Mouse (Mus musculus) adrenal gland, adult 2 months (tissue): Measurements from ENCODE around the gene Skap1. TPM values are rescaled to one million over a fixed set of nuclear protein-coding genes. Genes with fewer than 3 reads are reported as not detected.
A peak's percentile ranks its signal among the peaks of the same experiment; 100 is the strongest.

ENCODE experiments used
- DNase-seq: peaks from one replicate; pipeline ENCODE4 v3.0.0; 2021
- polyA plus RNA-seq: library from polyadenylated mRNA; depleted of rRNA; stranded (reverse); fragments of >200 nt; gene quantifications from 2 replicates; pipeline ENCODE4 v1.2.3, GENCODE M21; 2012
- total RNA-seq, 2 experiments: library from RNA; stranded (reverse); gene quantifications; 2 replicates each; pipeline ENCODE4 v1.2.3; 2021

The Skap1 gene
- total and polyA plus RNA-seq, 3 experiments = 2.9 to 6.5 (median 5.5) TPM

- DNase-seq = no peak
Measured at GRCm38 (mm10) chr11:96560229-96560628, 95.8 kb downstream of the Skap1 start.

DNA sequence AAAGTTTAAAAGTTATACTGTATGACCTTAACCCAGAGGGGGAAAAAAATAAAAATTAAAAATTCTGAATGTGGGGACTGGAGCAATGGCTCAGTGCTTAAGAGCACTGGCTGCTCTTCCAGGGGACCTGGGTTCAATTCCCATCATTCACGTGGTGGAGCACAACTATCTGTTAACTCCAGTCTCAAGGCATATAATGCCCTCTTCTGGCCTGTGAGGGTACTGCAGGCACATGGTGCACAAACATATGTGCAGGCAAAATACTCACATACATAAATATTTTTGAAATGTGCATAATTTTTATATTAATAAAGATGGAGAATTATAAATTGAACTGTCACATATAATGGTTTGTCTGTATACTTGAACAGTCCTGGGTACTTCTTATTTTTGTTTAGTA lies 99.7 kb downstream of the Skap1 start:
- no peak for DNase-seq

- DNase-seq = peak; percentile 20
Measured at GRCm38 (mm10) chr11:96572515-96572914, 108.1 kb downstream of the Skap1 start.

- no peak for DNase-seq
Measured at GRCm38 (mm10) chr11:96576491-96577427, 112.4 kb downstream of the Skap1 start.

- DNase-seq = peak; percentile 8
Measured at GRCm38 (mm10) chr11:96578551-96579283, 114.3 kb downstream of the Skap1 start.

DNA sequence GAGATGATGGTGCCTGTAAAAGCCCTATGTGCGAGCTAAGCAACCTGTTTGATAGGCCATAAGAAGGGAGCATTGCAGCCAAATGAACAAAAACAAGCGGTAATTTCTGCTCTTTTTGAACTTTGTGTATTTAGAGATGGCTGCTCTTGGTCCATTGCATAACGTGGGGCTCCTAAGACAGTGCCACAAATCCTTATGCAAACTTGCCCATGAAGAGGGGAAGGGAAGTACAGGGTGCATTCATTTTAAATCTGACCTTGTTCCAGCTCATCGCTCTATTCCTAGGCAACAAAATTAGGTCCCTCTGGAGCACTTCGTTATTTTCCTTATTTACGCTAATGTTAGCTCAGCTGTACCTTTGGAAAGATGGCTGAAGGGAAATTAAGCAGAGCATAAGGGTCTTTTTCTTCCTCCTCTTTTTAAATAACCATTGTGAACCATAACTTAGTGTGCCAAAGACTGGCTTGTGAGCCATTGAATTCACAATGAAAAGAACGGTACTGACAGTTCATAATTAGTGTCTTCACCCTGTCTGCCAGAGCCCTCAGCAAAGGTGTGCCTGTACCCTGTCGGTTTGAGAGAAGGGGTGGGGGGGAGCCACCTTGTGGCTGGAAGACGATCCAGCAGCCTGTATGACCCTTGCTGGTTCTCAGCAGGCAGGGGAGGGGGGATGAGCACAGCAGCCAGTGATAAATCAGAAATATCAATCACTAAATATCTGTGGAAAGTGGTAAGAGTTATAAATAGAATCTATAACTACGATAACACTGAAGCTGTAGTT lies 117.4 kb downstream of the Skap1 start:
- peak; percentile 54 for DNase-seq

DNA sequence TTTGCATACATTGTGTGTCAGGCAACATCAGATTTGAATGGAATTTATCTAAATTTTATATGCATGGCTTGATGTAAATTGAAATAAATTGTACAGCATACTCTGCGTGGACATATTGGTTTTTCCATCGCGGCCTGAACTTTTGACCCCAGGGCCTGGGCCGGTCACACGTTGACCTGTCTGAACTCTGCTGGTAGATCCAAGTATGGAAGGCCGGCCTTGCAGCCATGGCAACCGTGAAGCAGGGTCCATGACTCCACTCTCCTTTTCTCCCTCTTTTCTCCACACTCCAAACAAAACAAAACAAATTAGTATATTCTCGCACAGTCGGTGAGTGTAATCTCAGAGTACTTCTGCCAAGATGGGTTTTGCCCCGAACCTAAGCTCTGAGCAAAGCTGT lies 118.2 kb downstream of the Skap1 start:
- no peak for DNase-seq

- DNase-seq = no peak
Measured at GRCm38 (mm10) chr11:96589828-96590227, 125.4 kb downstream of the Skap1 start.

GRCm38 (mm10) chr11:96595890-96596289 lies 131.5 kb downstream of the Skap1 start:
- no peak for DNase-seq

DNA sequence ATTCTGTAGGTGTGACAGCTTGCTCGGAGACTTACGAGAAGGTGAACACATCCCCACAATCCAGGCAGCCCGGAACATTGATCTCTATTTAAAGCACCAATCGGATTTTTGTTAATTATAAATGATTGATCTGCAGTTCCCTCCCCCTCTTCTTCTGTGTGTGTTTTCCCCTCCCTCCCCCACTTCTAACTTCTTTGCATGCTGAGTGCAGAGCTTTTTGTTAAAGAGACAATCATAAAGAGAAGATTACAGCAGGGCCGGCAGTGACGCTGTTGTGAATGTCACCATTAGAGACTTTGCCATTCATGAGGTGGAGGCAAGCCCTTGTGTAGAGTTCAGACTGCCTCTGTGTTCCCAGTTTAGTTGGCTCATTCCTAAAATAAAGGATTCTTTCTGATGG lies 131.9 kb downstream of the Skap1 start:
- DNase-seq = no peak

GRCm38 (mm10) chr11:96602806-96603205 lies 138.4 kb downstream of the Skap1 start:
- no peak for DNase-seq

- no peak for DNase-seq
Measured at GRCm38 (mm10) chr11:96604306-96604705, 139.9 kb downstream of the Skap1 start.

GRCm38 (mm10) chr11:96604751-96605450 lies 140.5 kb downstream of the Skap1 start:
- DNase-seq = no peak

DNA sequence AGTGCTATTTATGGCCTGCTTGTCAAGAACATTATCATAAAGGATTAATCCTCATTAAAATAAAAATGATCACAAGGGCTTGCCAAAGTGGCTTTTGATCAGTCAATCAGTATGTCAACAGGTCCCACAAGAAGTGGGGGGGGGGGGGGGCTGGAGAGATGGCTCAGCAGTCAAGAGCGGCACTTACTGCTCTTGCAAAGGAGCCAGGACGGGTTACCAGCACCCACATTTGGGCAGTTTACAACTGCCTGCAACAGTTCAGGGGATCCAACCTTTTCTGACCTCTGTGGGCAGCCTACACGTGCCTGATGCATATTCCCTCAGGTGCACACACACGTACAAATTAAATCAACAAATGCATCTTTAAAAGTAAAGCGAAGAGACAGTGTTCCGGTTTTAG lies 141.1 kb downstream of the Skap1 start:
- no peak for DNase-seq

GRCm38 (mm10) chr11:96612596-96612995 lies 148.2 kb downstream of the Skap1 start:
- DNase-seq = no peak

DNA sequence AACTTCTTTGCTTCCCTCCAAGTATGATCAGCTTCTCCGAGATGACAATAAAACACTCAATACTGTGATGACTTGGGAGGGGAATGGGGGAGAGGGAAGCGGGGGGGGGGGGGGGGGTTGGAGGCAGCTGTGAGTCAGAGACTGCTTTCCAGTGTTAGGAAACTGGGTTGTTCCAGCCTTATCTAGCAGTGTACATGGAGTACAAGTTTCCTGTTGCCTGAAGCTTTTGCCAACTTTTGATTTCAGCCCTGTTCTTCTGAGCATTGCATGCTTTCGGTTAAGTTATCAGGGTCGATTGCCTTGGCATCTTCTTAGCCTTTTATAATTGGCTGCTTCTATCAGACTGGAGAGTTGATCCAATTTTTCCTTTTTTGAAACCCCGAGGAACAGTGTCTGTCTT lies 152.4 kb downstream of the Skap1 start:
- DNase-seq = peak; percentile 21

DNA sequence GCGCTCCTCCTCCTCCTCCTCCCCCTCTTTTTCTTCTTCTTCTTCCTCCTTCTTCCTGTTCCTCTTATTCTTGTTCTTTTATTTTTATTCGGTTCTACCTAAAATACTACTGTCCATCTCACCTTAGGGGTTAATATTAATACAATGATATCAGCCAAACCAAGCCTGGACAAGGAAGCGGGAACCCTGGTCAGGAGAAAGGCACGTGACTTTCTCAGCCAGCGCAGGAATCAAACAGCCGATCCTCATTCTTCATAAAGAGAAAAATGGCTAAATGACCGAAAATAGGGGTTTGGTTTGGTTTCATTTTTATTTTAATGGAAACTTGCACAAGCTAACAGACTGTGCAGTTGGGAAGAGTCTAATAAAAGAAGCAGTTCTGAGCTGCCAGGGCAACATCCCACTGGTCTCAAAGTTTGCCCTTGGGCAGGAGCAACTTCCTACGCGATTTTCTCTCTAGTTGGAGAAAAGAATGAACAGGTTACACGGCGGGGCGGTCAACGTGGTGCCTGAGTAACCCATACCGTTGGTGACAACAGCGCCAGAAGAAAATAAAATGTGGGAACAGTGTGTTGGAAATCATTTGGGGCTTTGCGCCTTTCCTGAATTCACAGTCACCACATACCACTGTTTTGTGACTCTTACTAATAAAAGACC lies 154.5 kb downstream of the Skap1 start:
- peak; percentile 23 for DNase-seq

DNA sequence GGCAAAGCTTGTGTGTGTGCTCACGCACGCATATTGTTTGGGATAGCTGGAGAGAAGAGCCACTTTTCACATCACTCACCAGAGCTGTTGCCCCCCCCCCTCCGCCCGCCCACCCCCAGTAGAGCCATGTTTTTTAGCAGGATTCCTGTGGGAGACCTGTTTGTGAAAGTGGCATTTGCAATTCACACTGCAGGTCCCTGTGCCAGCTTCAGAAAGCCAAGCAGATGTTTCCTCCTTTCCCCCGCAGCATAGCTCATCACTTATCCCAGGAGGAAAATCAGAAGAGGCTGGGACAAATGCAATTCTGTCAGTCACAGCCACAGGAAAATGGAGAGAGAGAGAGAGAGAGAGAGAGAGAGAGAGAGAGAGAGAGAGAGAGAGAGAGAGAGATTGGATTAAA lies 155.2 kb downstream of the Skap1 start:
- peak; percentile 26 for DNase-seq

- DNase-seq = no peak
Measured at GRCm38 (mm10) chr11:96620006-96620405, 155.6 kb downstream of the Skap1 start.

GRCm38 (mm10) chr11:96620660-96621059 lies 156.3 kb downstream of the Skap1 start:
- DNase-seq = peak; percentile 31

DNA sequence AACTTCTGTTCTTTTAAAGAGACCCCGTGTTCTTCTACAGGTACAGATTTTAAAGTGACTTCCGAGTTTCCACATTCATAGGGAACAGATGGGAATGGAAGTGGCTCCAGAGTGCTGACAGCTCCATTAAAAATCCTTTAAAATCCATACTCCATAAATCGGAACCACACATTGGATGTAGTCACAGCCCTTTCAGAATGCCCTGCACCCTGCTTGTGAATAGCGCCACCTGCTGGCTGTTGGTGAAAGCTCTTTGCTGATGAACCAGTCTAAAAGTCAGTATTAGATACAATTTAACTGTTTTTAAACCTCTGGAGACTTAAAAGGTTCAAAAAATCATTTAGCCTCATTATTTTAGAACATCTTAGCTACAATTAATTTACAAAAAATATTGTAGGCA lies 156.8 kb downstream of the Skap1 start:
- DNase-seq = peak; percentile 79
